ENCODE assay signal across 25 mouse cellular contexts in the genomic region with DNA sequence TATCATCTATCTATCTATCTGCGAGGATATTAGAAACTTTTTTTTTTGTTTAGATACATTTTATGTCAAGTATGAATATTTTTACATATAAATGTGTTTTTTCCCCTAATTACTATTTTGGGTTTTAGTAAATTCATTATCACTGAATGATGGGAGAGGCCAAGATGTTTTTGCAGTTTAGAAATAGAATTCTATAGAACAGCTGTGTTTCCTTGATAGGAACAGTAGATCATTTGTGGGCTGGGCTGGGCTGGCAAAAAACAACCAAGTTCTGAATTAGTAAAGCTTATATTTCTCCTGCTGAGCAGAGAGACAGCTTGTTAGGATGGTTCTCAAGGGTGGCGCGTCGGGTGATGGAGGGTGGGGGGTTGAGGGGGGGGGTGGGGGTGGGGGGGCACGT.
"Had no signal": no experiment of that assay in that cellular context is flagged by ENCODE, and none has a peak within 500 bp of the region (broad histone marks: within the 10 kb centered on the region; RNA-seq: fewer than 3 reads in every experiment).

No protein-coding gene starts in this region.

- H3K9me3 ChIP-seq: heart, embryonic 13.5 days; heart, embryonic 15.5 days; hindbrain, embryonic 13.5 days; hindbrain, embryonic 15.5 days; limb, embryonic 13.5 days; limb, embryonic 15.5 days; liver, embryonic 13.5 days; liver, embryonic 15.5 days had no signal

- H3K36me3 ChIP-seq: heart, embryonic 13.5 days; heart, embryonic 15.5 days; hindbrain, embryonic 13.5 days; hindbrain, embryonic 15.5 days; limb, embryonic 13.5 days; limb, embryonic 15.5 days; liver, embryonic 13.5 days; liver, embryonic 15.5 days had no signal

- H3K27me3 ChIP-seq: heart, embryonic 13.5 days; heart, embryonic 15.5 days; hindbrain, embryonic 13.5 days; hindbrain, embryonic 15.5 days; limb, embryonic 13.5 days; limb, embryonic 15.5 days; liver, embryonic 13.5 days had no signal

- H3K4me3 ChIP-seq: heart, embryonic 13.5 days; heart, embryonic 15.5 days; hindbrain, embryonic 13.5 days; hindbrain, embryonic 15.5 days; layer of hippocampus, adult 2 months; limb, embryonic 13.5 days; limb, embryonic 15.5 days; liver, embryonic 13.5 days; liver, embryonic 15.5 days had no signal

- H3K4me2 ChIP-seq: heart, embryonic 11.5 days; heart, embryonic 13.5 days; heart, embryonic 15.5 days; hindbrain, embryonic 13.5 days; hindbrain, embryonic 15.5 days; limb, embryonic 13.5 days; limb, embryonic 15.5 days; liver, embryonic 13.5 days; liver, embryonic 15.5 days had no signal

- H3K27ac ChIP-seq: heart, embryonic 13.5 days; heart, embryonic 15.5 days; hindbrain, embryonic 13.5 days; hindbrain, embryonic 15.5 days; hindbrain, postnatal 0 days; layer of hippocampus, adult 2 months; limb, embryonic 13.5 days; limb, embryonic 15.5 days; liver, embryonic 13.5 days; liver, embryonic 15.5 days had no signal

- H3K4me1 ChIP-seq: hindbrain, embryonic 13.5 days; hindbrain, embryonic 15.5 days; limb, embryonic 15.5 days had no signal

- DNase-seq: gastrocnemius, postnatal 14 days; heart, adult 18-20 months; heart, postnatal 14 days; heart, postnatal 36 days; kidney, adult 11 months; kidney, adult 2 months; kidney, adult 9 months; kidney, postnatal 10 days; kidney, postnatal 25 days; kidney, postnatal 4 days; layer of hippocampus, adult 9-11 months; layer of hippocampus, postnatal 36 days; left cerebral cortex, postnatal 4 days; liver, embryonic 13.5 days had no signal

- ATAC-seq: hindbrain, postnatal 0 days; intestine, embryonic 16.5 days had no signal

- H3K9ac ChIP-seq: heart, embryonic 13.5 days; heart, embryonic 15.5 days; hindbrain, embryonic 13.5 days; hindbrain, embryonic 15.5 days; limb, embryonic 13.5 days; limb, embryonic 15.5 days; liver, embryonic 13.5 days; liver, embryonic 15.5 days had no signal
